Mouse (Mus musculus) stomach, postnatal 0 days (tissue): ENCODE data around the gene Kiss1r. TPM values are rescaled to one million over a fixed set of nuclear protein-coding genes. Genes with fewer than 3 reads are reported as not detected.
A peak's percentile ranks its signal among the peaks of the same experiment; 100 is the strongest.

ENCODE experiments used
- ATAC-seq: fragments of 200-750 bp; cut with Nextera tagmentation; 2 replicates; pipeline ENCODE4 v1.8.0; 2017; ENCODE audit not compliant: low FRiP score, low TSS enrichment
- DNase-seq: peaks from one replicate; pipeline ENCODE4 v3.0.0-alpha.2; 2016; ENCODE audit warnings: low spot score
- H3K27ac ChIP-seq: fragments of 300-500 bp; sonication (generic); replicated peaks from 2 replicates; pipeline ENCODE4 v1.5.1; 2014; ENCODE audit warnings: mild to moderate bottlenecking, control low read depth
- H3K27me3 ChIP-seq: fragments of 300-500 bp; sonication (generic); 2 replicates; pipeline ENCODE4 v1.6.1; 2014; ENCODE audit warnings: low read length; ENCODE audit not compliant: control insufficient read depth, insufficient read depth
- H3K36me3 ChIP-seq: fragments of 300-500 bp; sonication (generic); 2 replicates; pipeline ENCODE4 v1.6.1; 2014; ENCODE audit warnings: low read length, mixed read lengths; ENCODE audit not compliant: control insufficient read depth, insufficient read depth
- H3K4me1 ChIP-seq: fragments of 300-500 bp; sonication (generic); replicated peaks from 2 replicates; pipeline ENCODE4 v1.6.1; 2014; ENCODE audit warnings: antibody characterized with exemption; ENCODE audit not compliant: control insufficient read depth, insufficient read depth
- H3K4me2 ChIP-seq: fragments of 300-500 bp; sonication (generic); replicated peaks from 2 replicates; pipeline ENCODE4 v1.6.1; 2014; ENCODE audit warnings: low read depth, mild to moderate bottlenecking, control low read depth, moderate library complexity
- H3K4me3 ChIP-seq: fragments of 300-500 bp; sonication (generic); 2 replicates; pipeline ENCODE4 v1.5.1; 2014; ENCODE audit warnings: low read depth, low read length, control low read depth
- H3K9ac ChIP-seq: fragments of 300-500 bp; sonication (generic); 2 replicates; pipeline ENCODE4 v1.6.1; 2014; ENCODE audit warnings: mild to moderate bottlenecking, low read length, control low read depth, mixed read lengths
- H3K9me3 ChIP-seq: fragments of 300-500 bp; sonication (generic); 2 replicates; pipeline ENCODE4 v1.6.1; 2016; ENCODE audit warnings: low read length; ENCODE audit not compliant: control insufficient read depth
- CTCF ChIP-seq: IDR thresholded peaks from 2 replicates; pipeline ENCODE4 v1.5.1; 2016; ENCODE audit warnings: antibody characterized with exemption, low read depth, mild to moderate bottlenecking, moderate library complexity
- EP300 ChIP-seq: optimal IDR thresholded peaks from 2 replicates; pipeline ENCODE3; 2016; ENCODE audit warnings: antibody characterized with exemption
- WGBS: fragments of 180-500 bp; shearing (Covaris S2); extraction: QIAGEN DNeasy Blood & Tissue Kit; methylation state at CpG from one replicate; pipeline ENCODE4 v1.1.7; 2014; 5-methylcytosine and 5-hydroxymethylcytosine counted together
- polyA plus RNA-seq: library from polyadenylated mRNA; unstranded; fragments of >200 nt; fragmentation: Nextera tagmentation; extraction: Ambion mirVana; gene quantifications from 2 replicates; pipeline ENCODE4 v1.2.1, GENCODE M21; 2015

The Kiss1r gene
- polyA plus RNA-seq, 1 experiment from 2014 or later = 0.79 TPM

DNA sequence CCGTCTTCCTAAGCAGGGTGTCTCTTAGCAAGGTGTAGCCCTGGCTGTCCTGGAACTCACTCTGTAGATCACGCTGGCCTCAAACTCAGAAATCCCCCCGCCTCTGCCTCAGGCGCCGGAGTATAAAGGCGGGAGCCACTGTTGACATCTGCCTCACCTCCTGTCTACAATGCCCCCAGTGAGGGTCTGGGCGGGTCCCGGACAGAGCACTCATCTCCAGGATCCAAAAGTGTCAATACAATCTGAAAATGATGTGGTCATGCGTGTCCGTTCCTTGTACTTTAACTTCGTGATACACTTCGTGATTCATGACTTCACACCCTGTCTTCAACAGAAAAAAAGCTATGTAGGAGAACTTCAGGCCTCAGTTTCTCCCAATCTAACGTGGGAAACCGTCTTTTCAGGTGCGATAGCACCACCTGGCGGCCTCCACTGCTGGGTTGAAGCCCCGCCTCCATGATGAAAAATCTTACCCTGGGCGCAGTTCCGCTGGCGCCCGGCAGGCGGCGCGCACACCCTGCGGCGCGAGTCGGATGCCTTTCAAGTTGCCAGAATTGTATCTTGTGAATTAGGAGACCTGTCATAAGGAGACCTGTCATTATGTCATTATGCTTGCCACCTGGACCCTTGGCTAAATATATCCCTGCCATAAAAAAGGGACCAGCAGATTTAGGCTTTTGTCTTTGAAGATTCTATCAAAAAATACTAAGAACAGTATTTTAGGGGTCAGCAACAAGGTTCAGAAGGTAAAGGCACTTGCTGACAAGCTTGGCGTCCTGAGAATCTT, 8.4 kb downstream of the Kiss1r start:
- H3K9ac ChIP-seq = no peak overlapping the region
- DNase-seq (peak; percentile 90), ATAC-seq (no peak; the same call in 1 of the 2 replicates)
- peaks cover 2% of the 10 kb centered on the region; the same call in 1 of the 2 replicates for H3K27me3 ChIP-seq
- WGBS = 10% methylated on average over 29 of the region's 29 CpGs
- H3K4me2 ChIP-seq = no peak overlapping the region
- H3K36me3 ChIP-seq = no peaks in the 10 kb centered on the region
- no peak overlapping the region for H3K4me3 ChIP-seq
- no peak overlapping the region for H3K27ac ChIP-seq
- H3K9me3 ChIP-seq = no peaks in the 10 kb centered on the region
- TF ChIP-seq EP300 (no peak), CTCF (peak; percentile 100)
- H3K4me1 ChIP-seq = 0 out of 2 replicates have a peak, but pooled peaks cover 5% of the 10 kb centered on the region

DNA sequence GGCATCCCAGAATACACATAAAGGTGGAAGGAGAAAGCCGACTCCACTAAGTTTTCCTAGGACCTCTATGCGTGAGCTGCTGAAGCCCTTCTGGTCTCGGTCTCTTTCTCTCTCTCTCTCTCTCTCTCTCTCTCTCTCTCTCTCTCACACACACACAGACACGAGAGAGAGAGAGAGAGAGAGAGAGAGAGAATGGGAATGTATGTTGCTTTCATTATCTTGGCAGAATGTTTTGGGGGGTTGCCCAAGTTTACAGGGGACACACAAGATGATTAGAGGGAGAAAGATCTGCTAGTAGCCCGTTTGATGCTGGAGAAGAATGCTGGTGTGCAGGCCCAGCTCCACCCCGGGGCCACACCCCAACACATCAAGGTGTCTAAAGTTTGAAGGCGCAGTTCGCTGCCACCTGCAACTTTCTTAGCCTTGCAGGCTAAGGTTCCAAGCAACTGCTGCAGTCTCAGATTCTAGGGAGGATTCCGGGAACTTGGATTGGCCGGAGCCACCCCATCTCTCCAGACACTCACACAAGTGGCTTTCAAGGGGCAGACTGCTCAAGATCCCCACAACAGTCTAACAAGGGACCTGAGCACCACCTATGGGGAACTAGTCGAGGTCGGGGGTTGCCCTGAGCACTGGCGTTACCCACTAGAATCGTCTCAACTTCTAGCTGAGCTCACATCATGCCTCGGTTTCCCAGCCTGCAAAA, 9.2 kb downstream of the Kiss1r start:
- H3K9ac ChIP-seq = peak overlapping the region; percentile 87
- peak overlapping the region; percentile 88 for H3K27ac ChIP-seq
- no peaks in the 10 kb centered on the region for H3K9me3 ChIP-seq
- ATAC-seq (peak; percentile 0; the same call in 1 of the 2 replicates), DNase-seq (peak; percentile 56)
- WGBS = 3% methylated on average over 15 of the region's 15 CpGs
- H3K36me3 ChIP-seq = no peaks in the 10 kb centered on the region
- TF ChIP-seq CTCF (no peak), EP300 (no peak)
- H3K4me1 ChIP-seq = 0 out of 2 replicates have a peak, but pooled peaks cover 5% of the 10 kb centered on the region
- peak overlapping the region; percentile 96 for H3K4me3 ChIP-seq
- peak overlapping the region; percentile 88 for H3K4me2 ChIP-seq
- peaks cover 2% of the 10 kb centered on the region; the same call in 1 of the 2 replicates for H3K27me3 ChIP-seq

DNA sequence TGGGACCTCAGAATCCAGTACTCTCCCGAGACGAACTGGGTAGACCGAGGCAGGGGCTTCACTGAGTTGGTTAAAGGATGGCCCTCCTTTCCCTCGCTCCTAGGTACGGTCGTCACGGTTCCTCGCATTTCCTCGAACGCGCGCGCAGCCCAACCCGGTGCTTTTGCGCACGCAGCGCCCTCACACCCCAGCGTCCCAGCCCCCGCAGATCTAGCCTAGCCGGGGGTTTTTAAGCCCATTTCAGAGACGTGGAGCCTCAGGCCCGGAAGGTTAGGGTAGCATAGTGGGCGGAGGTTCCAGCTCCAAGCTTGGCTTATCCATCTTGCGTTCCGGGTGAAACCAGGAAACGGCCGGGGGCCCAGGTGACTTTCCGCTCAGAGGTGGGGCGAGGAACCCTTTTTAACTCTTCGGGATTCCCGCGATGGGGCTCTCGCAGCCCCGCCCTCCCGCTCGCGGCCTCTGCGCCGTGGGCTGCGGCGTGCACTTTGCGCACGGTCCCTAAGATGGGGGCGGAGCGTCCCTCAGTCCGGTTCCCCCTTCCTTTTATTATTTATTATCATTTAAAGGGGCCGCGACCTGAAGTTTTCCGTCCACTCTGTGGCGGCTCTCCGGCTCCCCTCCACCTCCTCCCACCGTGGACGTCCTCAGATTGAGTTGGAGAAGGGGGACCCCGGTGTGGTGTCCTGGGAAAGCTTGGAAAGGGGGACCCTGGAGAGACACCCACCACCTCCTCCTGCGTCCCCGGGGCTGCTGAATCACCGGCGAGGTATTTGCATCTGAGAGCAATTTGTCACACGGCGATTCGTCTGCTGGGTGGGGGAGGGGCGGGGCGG, 9.9 kb downstream of the Kiss1r start, which contains the start of gene Arid3a:
Gene Arid3a, plus strand, starts transcription at position 553 of the 833 bp plus-strand sequence.
- H3K27me3 ChIP-seq = no peaks in the 10 kb centered on the region
- no peaks in the 10 kb centered on the region for H3K9me3 ChIP-seq
- H3K9ac ChIP-seq = peak within 1 kb of the TSS; percentile 87
- peak within 1 kb of the TSS; percentile 88 for H3K4me2 ChIP-seq
- H3K4me3 ChIP-seq = peak within 1 kb of the TSS; percentile 96
- under 1% methylated on average over 62 of the region's 63 CpGs for WGBS
- H3K36me3 ChIP-seq = peaks cover under 1% of the 10 kb centered on the region; the same call in 1 of the 2 replicates
- H3K4me1 ChIP-seq = 0 out of 2 replicates have a peak, but pooled peaks cover 5% of the 10 kb centered on the region
- DNase-seq (peak; percentile 96), ATAC-seq (peak; percentile 85)
- H3K27ac ChIP-seq = peak within 1 kb of the TSS; percentile 88
- peak; percentile 85 for TF ChIP-seq EP300
- TF ChIP-seq CTCF = no peak; the same call in 1 of the 2 replicates

DNA sequence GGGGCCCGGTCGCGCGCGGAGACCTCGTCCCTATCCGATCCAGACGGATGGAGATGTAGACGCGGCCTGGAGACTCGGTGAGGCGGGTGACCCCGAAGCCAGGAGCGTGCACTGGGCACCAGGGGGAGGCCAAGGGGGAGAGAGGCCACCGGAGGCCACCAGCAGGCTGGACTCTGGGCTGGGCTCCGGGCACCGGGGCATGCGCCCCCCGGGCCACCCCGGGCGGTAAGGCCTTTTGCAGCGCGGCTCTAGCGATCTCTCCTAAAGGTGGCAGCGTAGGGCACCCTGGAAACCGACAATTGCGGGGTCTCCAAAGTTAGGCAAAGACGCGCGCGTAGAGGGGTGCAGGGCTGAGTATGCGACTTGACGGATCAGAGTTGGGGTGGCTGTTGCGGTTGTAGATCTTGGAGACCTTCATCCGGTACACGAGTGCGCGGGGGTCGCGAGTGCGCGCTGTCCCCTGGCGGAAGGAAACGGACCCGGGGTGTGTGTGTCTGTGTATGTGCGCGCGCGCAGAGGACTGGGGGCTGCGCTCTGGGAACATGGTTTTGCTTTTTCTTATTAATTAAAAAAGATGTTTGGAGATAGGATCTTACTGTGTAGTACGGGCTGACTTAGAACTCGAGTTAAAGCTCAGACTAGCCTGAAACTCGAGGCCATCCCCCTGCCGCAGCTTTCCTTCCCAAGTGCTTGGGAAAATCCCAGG, 10.7 kb downstream of the Kiss1r start:
- under 1% methylated on average over 54 of the region's 54 CpGs for WGBS
- Histone ChIP-seq H3K9me3 (no peaks in the 10 kb centered on the region), H3K27me3 (no peaks in the 10 kb centered on the region), H3K36me3 (peaks cover 2% of the 10 kb centered on the region; the same call in 1 of the 2 replicates), H3K4me2 (peak overlapping the region; percentile 88), H3K4me3 (peak overlapping the region; percentile 96), H3K4me1 (peaks cover 7% of the 10 kb centered on the region; the same call in 1 of the 2 replicates), H3K27ac (peak overlapping the region; percentile 88), H3K9ac (peak overlapping the region; percentile 87)
- DNase-seq (peak; percentile 73), ATAC-seq (peak; percentile 24)
- TF ChIP-seq CTCF = no peak; the same call in none of the 2 replicates
